Mouse (Mus musculus) adipocyte (in vitro differentiated cells): ENCODE results near the gene Mlst8.

Experiments used
- DNase-seq: peaks from one replicate; pipeline ENCODE4 v3.0.0-alpha.2; 2016; ENCODE audit warnings: low spot score

Mlst8 gene

GRCm38 (mm10) chr17:24478663-24479380, at the start of gene Mlst8:
Mlst8 (minus strand) TSS chr17:24479078.
- peak; percentile 99 for DNase-seq

DNA sequence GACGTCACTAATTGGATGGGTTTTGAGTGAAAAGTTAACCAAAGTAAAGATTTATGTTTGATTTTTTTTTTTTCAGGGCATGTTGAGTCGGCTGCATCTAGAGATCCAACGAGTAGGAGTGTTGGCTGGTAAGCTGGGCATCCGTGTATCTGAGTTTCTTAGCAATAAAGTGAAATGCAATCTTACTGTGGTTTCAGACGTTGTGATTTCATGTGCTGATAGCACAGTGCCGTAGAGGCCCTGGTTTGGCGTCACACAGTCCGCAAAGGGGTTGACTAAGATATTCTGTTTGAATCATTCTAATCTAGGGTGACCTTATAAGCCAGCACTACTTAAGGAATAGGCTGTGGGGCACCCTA, 49.7 kb upstream of the Mlst8 start:
- DNase-seq: no peak

- peak; percentile 100 for DNase-seq
These were observed 49.1 kb upstream of the Mlst8 start, which contains the start of gene Traf7 for GRCm38 (mm10) chr17:24527723-24528559. Traf7 (minus strand) TSS chr17:24527938.

- peak; percentile 49 for DNase-seq
These were observed 48.4 kb upstream of the Mlst8 start for GRCm38 (mm10) chr17:24527315-24527714.

- DNase-seq: no peak
These were observed 45.9 kb upstream of the Mlst8 start for GRCm38 (mm10) chr17:24524734-24525133.

GRCm38 (mm10) chr17:24520450-24520849, 41.6 kb upstream of the Mlst8 start:
- no peak for DNase-seq

GRCm38 (mm10) chr17:24514270-24515257, 35.7 kb upstream of the Mlst8 start:
- no peak for DNase-seq

GRCm38 (mm10) chr17:24513609-24514008, 34.7 kb upstream of the Mlst8 start:
- peak; percentile 69 for DNase-seq

GRCm38 (mm10) chr17:24507806-24508460, 29.1 kb upstream of the Mlst8 start:
- DNase-seq: no peak

- DNase-seq: no peak
These were observed 28.3 kb upstream of the Mlst8 start for GRCm38 (mm10) chr17:24507129-24507664.

GRCm38 (mm10) chr17:24506332-24507070, 27.6 kb upstream of the Mlst8 start:
- DNase-seq: no peak

DNA sequence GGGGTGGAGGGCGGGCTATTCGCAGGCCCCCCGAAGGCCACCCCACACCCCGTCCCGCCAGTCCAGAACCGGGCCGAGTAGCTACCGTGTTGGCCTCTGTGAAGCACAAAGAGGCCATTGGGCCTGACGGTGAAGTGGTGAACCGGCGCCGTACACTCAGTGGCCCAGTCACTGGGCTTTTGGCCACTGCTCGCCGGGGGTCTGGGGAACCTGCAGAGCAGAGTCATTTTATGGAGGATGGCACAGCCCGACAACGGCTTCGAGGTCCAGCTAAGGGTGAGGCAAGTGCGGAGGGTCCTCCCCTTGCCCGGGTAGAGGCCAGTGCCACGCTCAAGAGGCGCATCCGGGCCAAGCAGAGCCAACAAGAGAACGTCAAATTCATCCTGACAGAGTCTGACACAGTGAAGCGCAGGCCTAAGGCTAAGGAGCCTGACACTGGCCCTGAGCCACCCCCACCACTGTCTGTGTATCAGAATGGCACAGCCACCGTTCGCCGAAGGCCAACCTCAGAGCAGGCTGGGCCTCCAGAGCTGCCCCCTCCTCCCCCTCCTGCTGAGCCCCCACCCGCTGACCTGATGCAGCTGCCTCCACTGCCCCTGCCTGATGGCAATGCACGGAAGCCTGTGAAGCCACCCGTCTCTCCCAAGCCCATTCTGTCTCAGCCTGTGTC, 26.5 kb upstream of the Mlst8 start:
- DNase-seq: no peak

DNA sequence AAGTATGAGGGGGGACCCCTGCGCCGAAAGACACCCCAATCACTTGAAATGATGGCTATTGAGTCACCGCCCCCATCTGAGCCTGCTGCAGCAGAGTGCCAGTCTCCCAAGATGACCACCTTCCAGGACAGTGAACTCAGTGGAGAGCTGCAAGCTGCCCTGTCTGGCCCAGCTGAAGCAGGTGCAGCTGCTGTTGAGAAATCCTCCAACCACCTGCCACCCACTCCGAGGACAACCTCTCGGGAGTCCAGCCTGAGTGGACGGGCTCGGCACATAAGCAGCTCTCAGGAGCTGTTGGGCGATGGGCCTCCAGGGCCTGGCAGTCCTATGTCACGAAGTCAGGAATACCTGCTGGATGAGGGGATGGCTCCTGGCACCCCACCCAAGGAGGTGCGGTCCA, 25.2 kb upstream of the Mlst8 start:
- no peak for DNase-seq

- DNase-seq: no peak
These were observed 23.3 kb upstream of the Mlst8 start for GRCm38 (mm10) chr17:24502208-24502607.

DNA sequence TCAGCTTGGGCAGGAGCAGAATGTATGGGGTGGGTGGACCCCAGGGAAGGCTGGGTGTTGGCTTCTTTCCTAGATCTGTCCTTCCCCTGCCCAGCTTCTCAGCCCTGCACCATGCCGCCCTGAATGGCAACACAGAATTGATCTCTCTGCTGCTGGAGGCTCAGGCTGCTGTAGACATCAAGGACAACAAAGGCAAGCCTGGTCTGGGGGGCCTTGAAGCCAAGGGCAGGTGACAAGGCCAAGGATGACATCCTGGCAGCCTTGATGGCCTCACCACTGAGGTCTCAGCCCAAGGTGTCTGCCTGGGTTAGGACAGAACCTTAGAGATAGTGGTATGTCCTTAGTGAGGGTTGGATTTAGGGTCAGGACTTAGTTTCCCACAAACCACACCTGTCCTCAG, 17.1 kb upstream of the Mlst8 start:
- no peak for DNase-seq

- no peak for DNase-seq
These were observed 16.6 kb upstream of the Mlst8 start for GRCm38 (mm10) chr17:24495443-24495842.

DNA sequence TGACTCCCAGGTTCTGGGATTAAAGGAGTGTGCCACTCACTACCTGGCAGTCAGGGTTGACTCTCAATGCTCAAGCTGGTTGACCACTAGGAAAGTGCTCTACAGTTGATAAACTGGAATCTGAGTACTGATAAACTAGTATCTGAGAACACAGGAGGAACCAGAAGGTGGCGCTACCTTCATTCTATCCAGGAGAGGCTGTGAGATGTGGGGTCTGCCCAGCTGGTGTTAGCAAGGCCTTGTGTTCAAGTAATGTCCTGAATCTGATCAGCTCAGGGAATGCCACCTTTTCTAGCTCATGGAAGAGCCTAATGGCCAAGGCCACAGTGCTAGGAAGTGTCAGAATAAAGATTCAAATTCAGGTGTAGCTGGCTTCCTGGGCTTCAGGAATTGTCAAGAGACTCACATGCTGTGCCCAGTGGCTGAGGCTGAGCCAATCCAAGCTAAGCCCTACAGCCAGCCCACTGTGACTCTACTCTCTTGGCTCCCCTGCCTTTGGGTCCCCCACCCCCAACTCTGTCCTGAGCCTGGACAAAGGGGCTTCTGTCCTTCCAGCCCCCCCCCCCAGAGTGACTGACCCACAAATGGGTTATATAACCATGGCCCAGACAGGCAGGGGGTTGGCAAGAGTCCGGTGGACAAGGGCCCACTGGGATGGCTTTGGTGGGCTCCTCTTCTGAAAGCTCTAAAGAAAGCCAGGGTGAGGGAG, 15.9 kb upstream of the Mlst8 start:
- DNase-seq: no peak

- DNase-seq: no peak
These were observed 11.5 kb upstream of the Mlst8 start for GRCm38 (mm10) chr17:24490399-24490798.

DNA sequence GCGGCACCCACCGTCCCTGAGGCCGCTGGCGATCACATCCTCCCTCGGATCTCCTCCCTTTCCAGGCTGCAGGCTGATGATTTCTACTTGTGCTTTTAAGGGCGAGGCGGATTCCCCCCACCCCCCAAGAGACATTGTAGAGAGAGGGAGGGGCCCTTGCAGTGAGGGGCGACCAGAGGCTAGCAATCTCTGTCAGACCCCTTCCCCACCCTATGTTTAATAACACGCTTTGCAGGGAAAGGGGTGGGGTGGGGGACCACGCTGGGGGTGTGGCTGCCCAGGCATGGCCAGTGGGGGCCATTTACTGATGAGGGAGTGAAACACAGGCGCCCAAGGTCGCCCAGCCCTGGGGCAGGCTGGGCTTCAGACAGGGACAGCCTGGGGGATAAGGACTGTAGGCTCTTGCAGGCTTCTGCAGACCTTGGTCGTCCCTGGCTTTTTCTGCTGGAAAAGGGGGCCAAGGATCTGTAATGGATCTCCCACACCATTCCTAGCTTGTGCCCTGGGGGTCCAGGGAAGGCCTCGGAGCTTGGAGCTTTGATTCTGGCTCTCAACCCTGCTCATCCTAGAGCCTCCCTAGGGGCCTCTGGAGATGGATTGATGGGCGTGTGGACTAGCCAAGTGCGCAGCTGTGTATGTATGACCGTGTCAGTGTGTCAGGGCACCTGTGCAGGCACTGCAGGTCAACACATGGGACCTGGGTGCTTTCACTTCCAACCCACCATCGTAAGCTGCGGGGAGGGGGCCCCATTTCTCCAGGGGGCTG, 10.6 kb upstream of the Mlst8 start:
- no peak for DNase-seq
